Mouse (Mus musculus) kidney, adult 2 months (tissue): ENCODE measurements around the gene Olfr707.
"Not testable (repeated sequence)": the region's sequence is repeated elsewhere in the genome, so short reads cannot be mapped to it uniquely, and the experiment has no call there.

Experiments
- CTCF ChIP-seq: fragments of 200-500 bp; conservative IDR thresholded peaks from 2 replicates; pipeline ENCODE4 v1.5.1; 2011; ENCODE audit warnings: low read depth, mild to moderate bottlenecking, control low read depth, low read length, moderate library complexity, mixed read lengths; ENCODE audit not compliant: insufficient read depth, insufficient read length
- POLR2A ChIP-seq: fragments of 200-500 bp; IDR thresholded peaks from one replicate; pipeline ENCODE4 v1.6.1; 2011; ENCODE audit warnings: low read depth, low read length, control low read depth

DNA sequence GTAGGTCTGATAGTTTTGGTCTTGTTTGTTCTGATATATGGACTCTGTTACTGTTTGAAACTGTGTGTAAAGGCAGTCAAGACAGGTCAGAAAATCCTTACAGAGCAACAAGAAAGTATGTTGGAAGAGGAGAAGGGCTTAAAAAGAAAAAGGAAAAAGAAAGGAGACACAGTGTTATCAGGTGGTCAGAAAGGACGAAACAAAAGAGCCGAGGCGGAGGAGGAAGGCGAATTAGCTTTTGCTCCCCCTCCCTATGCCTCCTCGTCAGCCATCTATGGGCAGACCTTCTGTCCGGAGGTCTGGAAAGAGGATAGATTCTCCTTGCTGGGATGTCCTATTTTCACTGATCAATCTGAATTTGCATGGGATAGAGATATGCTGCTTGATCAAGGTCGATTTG is 19.9 kb upstream of the Olfr707 start:
- TF ChIP-seq POLR2A, CTCF: not testable (repeated sequence)
